Mouse (Mus musculus): ENCODE measurements around the gene Atxn7l1. TPM values are rescaled to one million over a fixed set of nuclear protein-coding genes. Genes with fewer than 3 reads are reported as not detected.

The Atxn7l1 gene
- polyA plus RNA-seq, 1 experiment from 2014 or later: 17.0 TPM

DNA sequence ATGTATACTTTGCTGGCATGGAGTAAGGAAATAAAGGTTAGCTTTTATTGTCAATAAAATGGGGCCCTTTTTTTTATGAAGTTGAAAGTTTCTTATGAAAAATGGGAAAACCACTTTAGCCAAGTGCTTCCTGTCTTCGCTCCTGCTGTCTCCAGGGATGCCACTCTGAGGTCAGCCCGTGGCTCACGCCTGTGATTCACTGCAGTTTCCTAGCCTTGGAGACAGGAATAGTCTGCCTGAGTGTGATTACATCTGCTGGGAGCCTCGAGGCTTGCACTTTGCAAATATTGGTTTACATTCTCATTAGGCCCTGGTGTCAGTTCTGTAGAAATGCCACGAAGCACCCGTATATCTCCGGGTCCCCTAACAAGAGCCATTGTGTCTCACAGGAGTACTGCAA, 74.7 kb downstream of the Atxn7l1 start:
- Histone ChIP-seq H3K4me3 (ENCODE audit: low read depth, low read length) (no peak overlapping the region), H3K27ac (ENCODE audit: low read depth, low read length) (no peak overlapping the region), H3K4me2 (no peak overlapping the region), H3K9ac (ENCODE audit: low read length) (no peak overlapping the region), H3K27me3 (ENCODE audit: control insufficient read depth, insufficient read depth, low read length) (no peaks in the 10 kb centered on the region), H3K36me3 (ENCODE audit: control insufficient read depth, insufficient read depth, low read length) (no peaks in the 10 kb centered on the region; the same call in 1 of the 2 replicates), H3K9me3 (ENCODE audit: control insufficient read depth, low read length) (no peaks in the 10 kb centered on the region), H3K4me1 (ENCODE audit: control insufficient read depth, insufficient read depth, low read length) (peaks cover 19% of the 10 kb centered on the region)
- DNase-seq (ENCODE audit: low spot score, missing footprints): no peak
- ATAC-seq (ENCODE audit: low FRiP score): no peak
- WGBS: 83% methylated on average over 7 of the region's 7 CpGs

DNA sequence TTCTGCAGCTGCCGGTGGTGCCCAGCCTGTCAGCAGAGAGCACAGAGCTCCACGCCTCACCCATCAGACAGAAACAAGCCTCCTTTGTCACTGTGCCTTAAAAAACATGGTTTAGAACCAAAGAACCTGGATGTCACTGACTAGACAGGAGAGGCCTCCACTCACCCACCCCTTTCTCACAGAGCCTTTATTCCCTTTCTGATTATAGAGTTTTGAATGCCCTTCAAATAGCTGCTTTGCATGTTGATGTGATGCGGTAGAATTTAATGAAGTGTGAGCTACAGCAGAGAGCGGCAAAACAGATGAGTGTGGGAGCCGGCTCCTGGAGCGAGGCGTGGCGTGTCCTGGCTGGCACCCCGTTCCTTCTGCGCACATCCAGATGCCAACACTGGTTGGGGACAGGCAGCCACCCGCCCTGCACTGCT, 77.6 kb downstream of the Atxn7l1 start:
- H3K27me3 ChIP-seq (ENCODE audit: control insufficient read depth, insufficient read depth, low read length): no peaks in the 10 kb centered on the region
- ATAC-seq (ENCODE audit: low FRiP score) (peak; percentile 66), DNase-seq (ENCODE audit: low spot score, missing footprints) (no peak)
- H3K9ac ChIP-seq (ENCODE audit: low read length): 0 out of 2 replicates have a peak overlapping the region, but pooled peaks have one; percentile 16
- H3K9me3 ChIP-seq (ENCODE audit: control insufficient read depth, low read length): no peaks in the 10 kb centered on the region
- 52% methylated on average over 11 of the region's 11 CpGs for WGBS
- peaks cover 19% of the 10 kb centered on the region for H3K4me1 ChIP-seq (ENCODE audit: control insufficient read depth, insufficient read depth, low read length)
- peak overlapping the region; percentile 35 for H3K27ac ChIP-seq (ENCODE audit: low read depth, low read length)
- no peak overlapping the region for H3K4me3 ChIP-seq (ENCODE audit: low read depth, low read length)
- no peaks in the 10 kb centered on the region for H3K36me3 ChIP-seq (ENCODE audit: control insufficient read depth, insufficient read depth, low read length)
- H3K4me2 ChIP-seq: peak overlapping the region; percentile 6; the same call in 1 of the 2 replicates

DNA sequence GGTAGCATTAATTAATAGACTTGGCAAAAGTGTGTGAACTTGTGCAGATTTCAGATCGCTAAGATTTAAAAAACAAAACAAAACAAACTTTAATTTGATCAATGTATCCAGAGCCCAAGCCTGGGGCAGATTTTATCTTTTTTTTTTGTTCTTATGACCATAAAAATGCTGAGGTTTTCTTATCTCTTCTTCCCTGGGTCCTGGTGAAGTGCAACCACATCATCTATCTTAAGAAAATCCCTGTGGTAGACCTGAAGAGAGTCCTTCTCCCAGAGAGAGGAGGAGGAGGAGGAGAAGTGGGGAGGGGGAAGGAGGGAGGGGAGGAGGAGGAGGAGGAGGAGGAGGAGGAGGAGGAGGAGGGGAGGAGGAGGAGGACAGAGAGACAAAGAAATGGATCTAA, 78.5 kb downstream of the Atxn7l1 start:
- Histone ChIP-seq H3K4me3 (ENCODE audit: low read depth, low read length) (no peak overlapping the region), H3K27me3 (ENCODE audit: control insufficient read depth, insufficient read depth, low read length) (no peaks in the 10 kb centered on the region), H3K27ac (ENCODE audit: low read depth, low read length) (no peak overlapping the region), H3K36me3 (ENCODE audit: control insufficient read depth, insufficient read depth, low read length) (no peaks in the 10 kb centered on the region), H3K9ac (ENCODE audit: low read length) (no peak overlapping the region), H3K4me1 (ENCODE audit: control insufficient read depth, insufficient read depth, low read length) (peaks cover 14% of the 10 kb centered on the region), H3K4me2 (no peak overlapping the region), H3K9me3 (ENCODE audit: control insufficient read depth, low read length) (no peaks in the 10 kb centered on the region)
- 91% methylated on average over 1 of the region's 1 CpGs for WGBS
- ATAC-seq (ENCODE audit: low FRiP score) (no peak), DNase-seq (ENCODE audit: low spot score, missing footprints) (no peak)

DNA sequence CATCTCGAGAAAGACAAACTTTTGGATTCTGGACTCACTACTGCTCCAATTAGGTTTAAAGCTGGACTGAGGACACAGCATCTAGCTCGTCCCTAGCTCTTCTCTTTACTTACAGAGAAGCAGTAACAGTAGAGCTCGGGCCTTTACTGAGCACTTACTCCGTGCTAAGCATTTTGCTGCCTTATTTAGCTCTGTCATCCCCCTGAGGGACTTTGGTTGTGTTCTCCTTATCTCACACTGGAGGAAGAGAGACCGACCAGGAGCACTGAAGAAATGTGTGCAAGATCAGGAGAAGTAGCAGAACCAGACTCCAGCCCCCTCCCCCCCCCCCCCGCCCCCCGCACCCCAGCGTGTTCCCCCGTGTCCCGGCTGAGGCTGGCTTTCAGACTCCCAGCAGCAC, 79.1 kb downstream of the Atxn7l1 start:
- no peak overlapping the region for H3K9ac ChIP-seq (ENCODE audit: low read length)
- no peak for DNase-seq (ENCODE audit: low spot score, missing footprints)
- H3K27me3 ChIP-seq (ENCODE audit: control insufficient read depth, insufficient read depth, low read length): no peaks in the 10 kb centered on the region
- peaks cover 14% of the 10 kb centered on the region for H3K4me1 ChIP-seq (ENCODE audit: control insufficient read depth, insufficient read depth, low read length)
- 88% methylated on average over 9 of the region's 10 CpGs for WGBS
- H3K4me2 ChIP-seq: no peak overlapping the region
- no peak overlapping the region for H3K4me3 ChIP-seq (ENCODE audit: low read depth, low read length)
- no peak overlapping the region for H3K27ac ChIP-seq (ENCODE audit: low read depth, low read length)
- no peaks in the 10 kb centered on the region for H3K36me3 ChIP-seq (ENCODE audit: control insufficient read depth, insufficient read depth, low read length)
- no peaks in the 10 kb centered on the region for H3K9me3 ChIP-seq (ENCODE audit: control insufficient read depth, low read length)
- 0 out of 2 replicates have a peak, but pooled peaks have one; percentile 4 for ATAC-seq (ENCODE audit: low FRiP score)

DNA sequence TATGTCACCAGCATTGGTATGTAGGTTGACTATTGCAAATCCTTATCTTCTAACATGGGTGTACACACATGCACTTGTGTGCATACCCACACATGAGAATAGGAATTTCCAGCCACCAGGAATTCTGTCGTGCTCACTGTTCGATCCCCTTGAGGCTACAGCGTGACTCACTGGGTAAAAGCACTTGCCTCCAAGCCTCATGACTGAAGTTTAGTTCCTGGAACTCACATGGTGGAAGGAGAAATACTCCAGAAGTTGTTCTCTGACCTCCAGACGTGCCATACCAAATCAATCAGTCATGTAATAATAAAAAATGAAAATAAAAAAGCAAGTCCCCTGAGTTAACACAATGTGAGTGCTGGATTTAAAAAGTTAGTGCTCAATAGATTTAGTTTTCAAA, 87.8 kb downstream of the Atxn7l1 start:
- H3K4me2 ChIP-seq: no peak overlapping the region
- H3K27ac ChIP-seq (ENCODE audit: low read depth, low read length): no peak overlapping the region
- H3K9ac ChIP-seq (ENCODE audit: low read length): no peak overlapping the region
- 89% methylated on average over 4 of the region's 4 CpGs for WGBS
- H3K9me3 ChIP-seq (ENCODE audit: control insufficient read depth, low read length): no peaks in the 10 kb centered on the region
- H3K36me3 ChIP-seq (ENCODE audit: control insufficient read depth, insufficient read depth, low read length): no peaks in the 10 kb centered on the region; the same call in 1 of the 2 replicates
- DNase-seq (ENCODE audit: low spot score, missing footprints) (no peak), ATAC-seq (ENCODE audit: low FRiP score) (no peak)
- no peak overlapping the region for H3K4me3 ChIP-seq (ENCODE audit: low read depth, low read length)
- H3K4me1 ChIP-seq (ENCODE audit: control insufficient read depth, insufficient read depth, low read length): no peaks in the 10 kb centered on the region
- no peaks in the 10 kb centered on the region for H3K27me3 ChIP-seq (ENCODE audit: control insufficient read depth, insufficient read depth, low read length)

DNA sequence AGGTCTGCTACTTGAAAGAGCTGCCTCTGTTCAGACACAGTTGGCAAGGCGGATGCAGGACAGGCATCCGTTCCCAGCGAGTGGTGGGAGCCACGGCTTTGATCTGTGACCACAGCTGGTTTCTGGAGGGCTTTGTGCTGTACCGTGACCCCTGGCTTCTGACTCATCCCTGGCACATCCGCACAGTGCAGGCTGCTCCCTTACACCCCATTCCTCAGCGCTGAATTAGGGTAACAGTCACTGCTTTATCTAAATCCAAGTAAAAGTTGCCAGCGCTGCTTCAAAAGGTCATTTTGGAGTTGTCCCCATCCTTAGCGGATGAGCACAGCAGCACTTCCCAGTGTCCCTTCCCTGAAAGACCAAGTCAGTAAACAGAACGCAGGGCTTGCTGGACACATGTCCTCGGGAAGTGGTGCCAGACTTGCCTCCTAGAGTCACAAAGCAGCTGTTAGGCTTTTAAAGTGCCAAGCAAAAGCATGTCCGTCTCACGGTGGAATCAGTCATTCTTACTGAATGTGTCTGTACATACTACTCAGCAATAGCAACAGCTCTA, 88.4 kb downstream of the Atxn7l1 start:
- ATAC-seq (ENCODE audit: low FRiP score) (no peak), DNase-seq (ENCODE audit: low spot score, missing footprints) (no peak)
- no peak overlapping the region for H3K27ac ChIP-seq (ENCODE audit: low read depth, low read length)
- WGBS: 73% methylated on average over 13 of the region's 13 CpGs
- H3K27me3 ChIP-seq (ENCODE audit: control insufficient read depth, insufficient read depth, low read length): no peaks in the 10 kb centered on the region
- H3K9ac ChIP-seq (ENCODE audit: low read length): no peak overlapping the region
- no peak overlapping the region for H3K4me3 ChIP-seq (ENCODE audit: low read depth, low read length)
- no peaks in the 10 kb centered on the region for H3K9me3 ChIP-seq (ENCODE audit: control insufficient read depth, low read length)
- no peaks in the 10 kb centered on the region; the same call in 1 of the 2 replicates for H3K36me3 ChIP-seq (ENCODE audit: control insufficient read depth, insufficient read depth, low read length)
- no peaks in the 10 kb centered on the region for H3K4me1 ChIP-seq (ENCODE audit: control insufficient read depth, insufficient read depth, low read length)
- H3K4me2 ChIP-seq: no peak overlapping the region

DNA sequence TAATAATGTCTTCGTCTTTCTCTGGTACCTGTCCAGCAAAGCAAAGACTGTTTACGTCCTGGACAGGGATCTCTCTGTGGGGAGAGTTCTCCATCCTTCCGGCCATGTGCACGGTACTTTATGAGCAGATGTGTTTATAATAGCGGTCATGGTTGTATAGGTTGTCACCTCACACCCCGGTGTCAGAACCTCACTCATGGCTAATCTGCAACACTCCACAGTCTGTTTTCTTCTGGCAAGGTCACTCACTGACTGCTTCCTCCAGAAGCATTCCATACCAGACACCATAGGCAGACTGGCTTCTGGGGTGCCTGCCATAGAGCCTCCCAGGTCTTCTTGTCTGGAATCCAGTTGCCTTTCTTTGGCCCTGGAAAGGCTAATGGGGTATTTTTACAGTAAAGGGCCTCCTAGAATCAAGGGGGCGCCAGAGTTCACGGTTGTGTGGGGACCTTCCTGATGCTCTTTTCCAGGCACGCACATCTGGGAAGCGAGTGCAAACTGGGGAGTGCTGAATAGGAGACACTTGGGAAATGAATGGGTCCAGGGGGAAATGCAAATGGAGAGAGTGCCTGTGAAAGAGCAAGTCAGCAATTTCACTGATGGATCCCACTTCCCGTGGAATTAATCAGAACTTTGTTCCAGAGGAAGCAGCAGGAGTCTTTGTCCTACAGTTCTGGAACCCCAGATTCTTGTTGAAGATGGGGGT, 89.0 kb downstream of the Atxn7l1 start:
- Histone ChIP-seq H3K4me3 (ENCODE audit: low read depth, low read length) (no peak overlapping the region), H3K4me2 (no peak overlapping the region), H3K36me3 (ENCODE audit: control insufficient read depth, insufficient read depth, low read length) (no peaks in the 10 kb centered on the region; the same call in 1 of the 2 replicates), H3K4me1 (ENCODE audit: control insufficient read depth, insufficient read depth, low read length) (no peaks in the 10 kb centered on the region), H3K27me3 (ENCODE audit: control insufficient read depth, insufficient read depth, low read length) (no peaks in the 10 kb centered on the region), H3K9ac (ENCODE audit: low read length) (no peak overlapping the region), H3K9me3 (ENCODE audit: control insufficient read depth, low read length) (no peaks in the 10 kb centered on the region), H3K27ac (ENCODE audit: low read depth, low read length) (no peak overlapping the region)
- 85% methylated on average over 11 of the region's 11 CpGs for WGBS
- no peak for ATAC-seq (ENCODE audit: low FRiP score)
- DNase-seq (ENCODE audit: low spot score, missing footprints): no peak

DNA sequence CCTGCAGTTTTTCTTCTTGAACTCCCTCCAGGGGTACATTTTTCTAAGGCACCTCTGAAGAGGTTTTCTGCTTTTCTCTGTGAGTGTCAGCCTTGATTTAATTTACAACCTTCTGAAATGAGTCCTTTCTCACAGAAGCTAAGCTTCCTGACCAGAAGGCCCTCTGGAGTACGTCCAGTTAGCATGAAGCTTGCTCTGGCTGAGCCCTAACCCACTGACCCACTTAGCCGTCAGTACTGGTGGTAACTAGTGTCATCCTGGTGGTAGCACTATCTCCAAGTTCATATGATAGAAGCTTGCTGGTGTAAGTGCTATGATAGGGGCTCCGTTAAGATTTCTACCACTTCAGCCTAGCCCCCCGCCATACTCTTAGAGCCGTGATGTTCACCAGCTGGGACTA, 89.6 kb downstream of the Atxn7l1 start:
- DNase-seq (ENCODE audit: low spot score, missing footprints) (no peak), ATAC-seq (ENCODE audit: low FRiP score) (no peak)
- Histone ChIP-seq H3K4me3 (ENCODE audit: low read depth, low read length) (no peak overlapping the region), H3K4me1 (ENCODE audit: control insufficient read depth, insufficient read depth, low read length) (no peaks in the 10 kb centered on the region), H3K4me2 (no peak overlapping the region), H3K27me3 (ENCODE audit: control insufficient read depth, insufficient read depth, low read length) (no peaks in the 10 kb centered on the region), H3K9ac (ENCODE audit: low read length) (no peak overlapping the region), H3K9me3 (ENCODE audit: control insufficient read depth, low read length) (no peaks in the 10 kb centered on the region), H3K36me3 (ENCODE audit: control insufficient read depth, insufficient read depth, low read length) (no peaks in the 10 kb centered on the region; the same call in 1 of the 2 replicates), H3K27ac (ENCODE audit: low read depth, low read length) (no peak overlapping the region)
- WGBS: 96% methylated on average over 5 of the region's 5 CpGs

DNA sequence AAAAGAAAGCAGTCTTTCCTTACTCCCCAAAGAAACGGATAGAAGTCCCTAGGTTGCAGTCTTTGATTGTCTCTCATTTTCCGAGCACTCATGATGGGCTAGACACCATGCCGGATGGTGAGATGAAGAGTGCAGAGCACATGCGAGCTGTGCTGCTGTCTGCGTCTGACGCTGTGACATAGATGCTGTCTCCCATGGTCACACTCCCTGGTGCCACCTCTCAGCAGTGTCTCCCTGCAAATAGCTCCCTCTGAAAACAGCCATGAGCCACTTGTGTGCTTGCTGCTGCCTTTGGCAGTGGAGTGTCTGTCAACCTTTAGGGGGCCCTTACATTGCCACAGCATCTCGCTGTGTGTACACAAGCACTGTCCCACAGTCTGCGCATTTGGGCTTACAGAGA, 95.2 kb downstream of the Atxn7l1 start:
- no peak overlapping the region for H3K9ac ChIP-seq (ENCODE audit: low read length)
- no peak for ATAC-seq (ENCODE audit: low FRiP score)
- 78% methylated on average over 8 of the region's 8 CpGs for WGBS
- no peak overlapping the region for H3K4me2 ChIP-seq
- no peak overlapping the region for H3K4me3 ChIP-seq (ENCODE audit: low read depth, low read length)
- H3K27ac ChIP-seq (ENCODE audit: low read depth, low read length): no peak overlapping the region
- no peak for DNase-seq (ENCODE audit: low spot score, missing footprints)
- no peaks in the 10 kb centered on the region for H3K9me3 ChIP-seq (ENCODE audit: control insufficient read depth, low read length)
- no peaks in the 10 kb centered on the region for H3K36me3 ChIP-seq (ENCODE audit: control insufficient read depth, insufficient read depth, low read length)
- no peaks in the 10 kb centered on the region for H3K27me3 ChIP-seq (ENCODE audit: control insufficient read depth, insufficient read depth, low read length)
- no peaks in the 10 kb centered on the region for H3K4me1 ChIP-seq (ENCODE audit: control insufficient read depth, insufficient read depth, low read length)
